In the genomic region with DNA sequence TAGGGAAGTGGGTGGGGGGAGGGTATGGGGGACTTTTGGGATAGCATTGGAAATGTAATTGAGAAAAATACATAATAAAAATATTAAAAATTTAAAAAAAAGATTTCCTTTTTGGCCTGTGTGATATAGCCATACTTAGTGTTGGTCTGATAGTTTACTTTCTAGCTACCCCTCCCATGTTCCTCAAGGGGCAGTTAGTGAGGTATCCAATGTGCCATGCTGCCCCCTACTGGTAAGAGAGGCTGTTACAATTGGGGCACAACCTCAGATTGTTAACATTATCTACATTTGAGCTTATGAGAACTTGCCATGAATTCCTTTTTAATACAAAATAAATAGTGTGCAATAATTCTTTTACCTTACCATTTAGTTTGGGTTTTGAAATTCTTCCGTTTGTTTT, we compare ENCODE assay signal across 8 mouse cellular contexts.
DNase-seq lines count a peak whose midpoint lies in the region; ATAC-seq and TF ChIP-seq lines count a peak whose summit lies in the region.

No protein-coding gene starts in this region.

- DNase-seq in layer of hippocampus, adult 11-12 months (ENCODE audit: low spot score), result peak; percentile 47
- DNase-seq in layer of hippocampus, adult 9-11 months, result no peak
- peak; percentile 75 for DNase-seq in adrenal gland, postnatal 14 days
- no peak for DNase-seq in left cerebral cortex, adult 11 months (ENCODE audit: low spot score)

- H3K4me3 ChIP-seq in E14TG2a.4 (replicated peaks; ENCODE audit: low read length), result no peak overlapping the region
- H3K4me3 ChIP-seq in forebrain, embryonic 15.5 days, result no peak overlapping the region
- H3K4me3 ChIP-seq in kidney, embryonic 15.5 days (replicated peaks), result no peak overlapping the region

- H3K27me3 ChIP-seq in E14TG2a.4 (ENCODE audit: insufficient read depth, low read length), result no peaks in the 10 kb centered on the region
- no peaks in the 10 kb centered on the region for H3K27me3 ChIP-seq in forebrain, embryonic 15.5 days
- H3K27me3 ChIP-seq in kidney, embryonic 15.5 days, result no peaks in the 10 kb centered on the region

- no peak overlapping the region for H3K9ac ChIP-seq in forebrain, embryonic 15.5 days (replicated peaks)
- H3K9ac ChIP-seq in kidney, embryonic 15.5 days, result no peak overlapping the region

- H3K4me2 ChIP-seq in forebrain, embryonic 15.5 days (replicated peaks), result no peak overlapping the region
- H3K4me2 ChIP-seq in kidney, embryonic 15.5 days, result no peak overlapping the region

- peak; percentile 57; the same call in 1 of the 2 replicates for ATAC-seq in forebrain, embryonic 15.5 days (replicated peaks)
- ATAC-seq in kidney, embryonic 15.5 days (replicated peaks; ENCODE audit: low FRiP score), result peak; percentile 40; the same call in 1 of the 2 replicates
- peak; percentile 98 for ATAC-seq in megakaryocyte progenitor cell, adult 5-6 weeks (replicated peaks; ENCODE audit: poor library complexity)

- no peaks in the 10 kb centered on the region for H3K4me1 ChIP-seq in E14TG2a.4 (replicated peaks; ENCODE audit: low read depth, low read length)
- H3K4me1 ChIP-seq in forebrain, embryonic 15.5 days, result peaks cover 13% of the 10 kb centered on the region
- no peaks in the 10 kb centered on the region for H3K4me1 ChIP-seq in kidney, embryonic 15.5 days

- no peak overlapping the region for H3K27ac ChIP-seq in forebrain, embryonic 15.5 days (replicated peaks)
- no peak overlapping the region for H3K27ac ChIP-seq in kidney, embryonic 15.5 days

- 37% methylated on average over 1 of the region's 1 CpGs for WGBS in forebrain, embryonic 15.5 days
- 40% methylated on average over 1 of the region's 1 CpGs for WGBS in kidney, embryonic 15.5 days

- peak; percentile 86 for TF ChIP-seq CTCF in E14TG2a.4 (conservative IDR thresholded peaks at IDR 0.05; ENCODE audit: low read length)

- no peaks in the 10 kb centered on the region for H3K36me3 ChIP-seq in E14TG2a.4 (ENCODE audit: insufficient read depth, low read length)
- H3K36me3 ChIP-seq in forebrain, embryonic 15.5 days, result no peaks in the 10 kb centered on the region
- no peaks in the 10 kb centered on the region for H3K36me3 ChIP-seq in kidney, embryonic 15.5 days

- no peaks in the 10 kb centered on the region for H3K9me3 ChIP-seq in E14TG2a.4 (ENCODE audit: low read length)
- H3K9me3 ChIP-seq in forebrain, embryonic 15.5 days, result no peaks in the 10 kb centered on the region
- H3K9me3 ChIP-seq in kidney, embryonic 15.5 days (replicated peaks), result no peaks in the 10 kb centered on the region

Comparison
In these comparisons a context has a peak if more than half of its experiments do, and no peak if none do; other contexts are left out.
1. DNase-seq: peak in layer of hippocampus, adult 11-12 months (single experiment) and adrenal gland, postnatal 14 days (single experiment); none in layer of hippocampus, adult 9-11 months (single experiment) and left cerebral cortex, adult 11 months (single experiment).
2. ATAC-seq: peak in every context shown above with its lines; median percentile 98 in megakaryocyte progenitor cell, adult 5-6 weeks; 57 in forebrain, embryonic 15.5 days; 40 in kidney, embryonic 15.5 days.